Mouse (Mus musculus) megakaryocyte, embryonic 14.5 days (primary cell): ENCODE measurements around the gene Bud31.
"Not testable (repeated sequence)": the region's sequence is repeated elsewhere in the genome, so short reads cannot be mapped to it uniquely, and the experiment has no call there.

Source experiments
- FLI1 ChIP-seq: IDR thresholded peaks from 2 replicates; pipeline ENCODE4 v1.6.1; 2012; ENCODE audit warnings: low read length, inconsistent platforms, mixed read lengths
- GATA1 ChIP-seq: IDR thresholded peaks from 3 replicates; pipeline ENCODE4 v1.6.1; 2012; ENCODE audit warnings: mixed read lengths, low read length, inconsistent platforms, borderline replicate concordance

GRCm38 (mm10) chr5:145101451-145101850, 38.7 kb upstream of the Bud31 start:
- not testable (repeated sequence) for TF ChIP-seq GATA1, FLI1
